Mouse (Mus musculus) G1E (cell line): Measurements from ENCODE around the gene Stard10. TPM values are rescaled to one million over a fixed set of nuclear protein-coding genes. Genes with fewer than 3 reads are reported as not detected.

Experiments
- ATAC-seq: 2 replicates; pipeline ENCODE4 v1.8.0; 2016; ENCODE audit warnings: mild to moderate bottlenecking; ENCODE audit not compliant: insufficient number of reproducible peaks, poor library complexity, low FRiP score, severe bottlenecking; ENCODE audit errors: extremely low read depth
- DNase-seq: peaks from one replicate; pipeline ENCODE4 v3.0.0; 2012; ENCODE audit warnings: low spot score
- H3K27me3 ChIP-seq: 2 replicates; pipeline ENCODE4 v1.6.1; 2012; ENCODE audit warnings: mild to moderate bottlenecking, low read length, inconsistent platforms; ENCODE audit not compliant: insufficient read depth
- H3K36me3 ChIP-seq: replicated peaks from 2 replicates; pipeline ENCODE3; 2012; ENCODE audit warnings: mild to moderate bottlenecking, inconsistent platforms
- H3K4me1 ChIP-seq: 2 replicates; pipeline ENCODE4 v1.6.1; 2012; ENCODE audit warnings: low read depth, low read length, inconsistent platforms, mixed read lengths; ENCODE audit not compliant: insufficient read depth
- H3K4me3 ChIP-seq: 2 replicates; pipeline ENCODE4 v1.5.1; 2012; ENCODE audit warnings: low read depth, mild to moderate bottlenecking, inconsistent platforms, low read length, moderate library complexity, mixed read lengths
- H3K9me3 ChIP-seq: replicated peaks from 2 replicates; pipeline ENCODE4 v1.6.1; 2012; ENCODE audit warnings: inconsistent platforms
- CTCF ChIP-seq: IDR thresholded peaks from 2 replicates; pipeline ENCODE4 v1.5.1; 2012; ENCODE audit warnings: low read depth, low read length, inconsistent platforms, mixed read lengths
- GATA1 ChIP-seq: IDR thresholded peaks from 2 replicates; pipeline ENCODE4 v1.6.1; 2012; ENCODE audit warnings: borderline replicate concordance, low read length, inconsistent platforms, mixed read lengths
- GATA2 ChIP-seq: IDR thresholded peaks from 2 replicates; pipeline ENCODE4 v1.6.1; 2012; ENCODE audit warnings: low read depth, low read length, inconsistent platforms, borderline replicate concordance
- POLR2AphosphoS5 ChIP-seq: IDR thresholded peaks from 2 replicates; pipeline ENCODE4 v1.6.1; 2012; ENCODE audit warnings: low read depth, low read length, inconsistent platforms; ENCODE audit not compliant: insufficient replicate concordance
- TAL1 ChIP-seq: conservative IDR thresholded peaks from 2 replicates; pipeline ENCODE4 v1.6.1; 2012; ENCODE audit warnings: low read depth, low read length, inconsistent platforms, mixed read lengths
- polyA plus RNA-seq: library from polyadenylated mRNA; stranded (reverse); fragments of >175 nt; gene quantifications from 2 replicates; pipeline ENCODE4 v1.2.3, GENCODE M21; 2012
- total RNA-seq, 2 experiments: library from RNA; stranded (forward) in 1 of 2; stranded (reverse) in 1 of 2; fragments of 200-1000 nt in 1 of 2; fragments of >200 nt in 1 of 2; fragmentation: Nextera tagmentation in 1 of 2; gene quantifications; 2 replicates each; pipeline ENCODE4 v1.2.3; 2014 to 2017

The Stard10 gene
- total and polyA plus RNA-seq, 3 experiments: 0.05 TPM; not detected in 2

DNA sequence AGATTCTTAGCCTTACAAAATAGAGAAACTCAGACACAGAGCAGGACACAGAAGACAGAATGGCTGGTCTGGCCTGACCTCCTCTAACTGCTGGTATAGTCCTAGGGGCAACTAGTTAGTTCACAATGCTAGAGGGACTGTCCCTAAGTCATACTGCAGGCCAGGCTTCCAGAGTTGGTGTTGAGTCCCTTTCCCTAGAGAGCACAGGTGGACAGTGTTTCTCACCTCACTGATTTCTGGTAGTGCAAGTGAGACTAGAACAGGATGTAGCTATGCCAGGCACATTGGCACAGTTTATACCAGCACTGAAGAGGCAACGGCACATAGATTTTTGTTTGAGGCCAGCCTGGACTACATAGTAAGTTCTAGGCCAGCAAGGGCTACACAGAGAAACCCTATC is 24.2 kb upstream of the Stard10 start:
- no peaks in the 10 kb centered on the region for H3K9me3 ChIP-seq
- H3K27me3 ChIP-seq: peaks cover 4% of the 10 kb centered on the region; the same call in 1 of the 2 replicates
- no peak for TF ChIP-seq TAL1
- no peak for TF ChIP-seq GATA2
- TF ChIP-seq POLR2AphosphoS5: no peak
- no peak for TF ChIP-seq GATA1
- TF ChIP-seq CTCF: no peak
- no peak overlapping the region for H3K4me3 ChIP-seq
- ATAC-seq (no peak), DNase-seq (no peak)
- peaks cover 16% of the 10 kb centered on the region for H3K36me3 ChIP-seq
- H3K4me1 ChIP-seq: no peaks in the 10 kb centered on the region

DNA sequence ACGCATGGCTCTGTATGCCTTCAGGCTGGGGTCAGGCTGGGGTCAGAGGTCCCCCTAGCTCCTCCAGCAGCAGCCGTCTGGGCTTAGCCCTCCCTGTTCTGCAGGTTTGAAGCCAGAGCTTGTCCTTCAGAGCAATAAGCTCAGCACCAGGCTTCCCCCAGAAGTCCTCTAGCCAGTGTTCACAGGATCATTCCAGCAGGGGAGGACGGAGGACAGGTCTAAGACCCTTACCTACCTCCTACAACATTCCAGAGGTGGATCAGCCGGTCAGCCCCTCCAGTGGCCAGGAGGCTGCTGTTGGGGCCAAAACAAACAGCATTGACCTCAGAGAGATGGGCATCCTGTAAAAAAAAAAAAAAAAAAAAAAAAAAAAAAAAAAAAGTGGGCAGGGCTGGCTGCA is 23.7 kb upstream of the Stard10 start:
- ATAC-seq: no peak
- H3K9me3 ChIP-seq: no peaks in the 10 kb centered on the region
- no peak for TF ChIP-seq POLR2AphosphoS5
- no peak for TF ChIP-seq GATA2
- no peak for TF ChIP-seq GATA1
- TF ChIP-seq CTCF: no peak
- TF ChIP-seq TAL1: no peak
- H3K27me3 ChIP-seq: peaks cover 9% of the 10 kb centered on the region; the same call in 1 of the 2 replicates
- H3K36me3 ChIP-seq: peaks cover 16% of the 10 kb centered on the region
- DNase-seq: no peak
- no peaks in the 10 kb centered on the region for H3K4me1 ChIP-seq
- H3K4me3 ChIP-seq: no peak overlapping the region

DNA sequence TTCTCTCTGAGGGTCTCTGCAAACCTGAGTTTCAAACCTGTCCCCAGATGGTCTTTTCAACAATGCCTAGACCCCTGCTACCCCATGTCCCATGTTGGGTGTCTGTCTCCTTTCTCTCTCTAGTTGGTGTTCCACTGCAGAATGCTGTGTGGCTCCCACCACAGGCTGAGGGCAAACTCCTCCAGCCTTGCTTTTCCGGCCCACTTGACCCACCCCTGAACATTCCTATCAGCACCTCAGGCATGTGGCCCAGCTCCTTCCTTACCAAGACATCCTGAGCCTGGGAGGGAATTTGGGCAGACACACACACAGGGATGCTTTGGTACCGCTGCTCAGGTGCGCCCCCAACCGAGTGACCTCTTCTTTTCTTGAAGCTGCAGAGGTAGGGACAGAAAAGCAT is 23.3 kb upstream of the Stard10 start:
- no peaks in the 10 kb centered on the region for H3K4me1 ChIP-seq
- H3K36me3 ChIP-seq: peaks cover 16% of the 10 kb centered on the region
- H3K27me3 ChIP-seq: peaks cover 9% of the 10 kb centered on the region; the same call in 1 of the 2 replicates
- TF ChIP-seq GATA1 (no peak), POLR2AphosphoS5 (no peak), TAL1 (no peak)
- H3K4me3 ChIP-seq: no peak overlapping the region
- DNase-seq (no peak), ATAC-seq (no peak)
- no peaks in the 10 kb centered on the region for H3K9me3 ChIP-seq

DNA sequence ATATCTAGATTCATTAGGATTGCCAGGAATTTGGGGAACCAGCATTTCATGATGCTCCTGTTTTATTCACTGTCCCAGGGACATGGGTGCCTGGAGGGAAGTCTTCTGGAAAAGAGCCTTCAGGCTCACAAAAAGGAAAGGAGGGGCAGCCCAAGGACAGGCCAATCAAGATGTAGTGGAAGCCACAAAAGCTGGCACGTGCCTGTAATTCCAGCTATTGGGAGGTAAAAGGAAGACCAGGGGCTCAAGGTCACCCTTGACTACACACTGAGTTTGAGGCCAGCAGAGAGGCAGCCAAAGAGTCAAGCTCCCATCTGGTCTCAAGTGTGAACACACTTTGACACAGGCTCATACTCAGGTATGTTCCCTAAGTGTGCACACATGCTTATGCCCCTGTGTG is 21.4 kb upstream of the Stard10 start:
- Histone ChIP-seq H3K4me1 (peaks cover 5% of the 10 kb centered on the region; the same call in 1 of the 2 replicates), H3K9me3 (no peaks in the 10 kb centered on the region), H3K27me3 (peaks cover 25% of the 10 kb centered on the region), H3K36me3 (peaks cover 8% of the 10 kb centered on the region), H3K4me3 (no peak overlapping the region)
- ATAC-seq: no peak
- TF ChIP-seq TAL1 (no peak), GATA2 (no peak), POLR2AphosphoS5 (no peak), CTCF (no peak), GATA1 (no peak)
- DNase-seq: no peak

DNA sequence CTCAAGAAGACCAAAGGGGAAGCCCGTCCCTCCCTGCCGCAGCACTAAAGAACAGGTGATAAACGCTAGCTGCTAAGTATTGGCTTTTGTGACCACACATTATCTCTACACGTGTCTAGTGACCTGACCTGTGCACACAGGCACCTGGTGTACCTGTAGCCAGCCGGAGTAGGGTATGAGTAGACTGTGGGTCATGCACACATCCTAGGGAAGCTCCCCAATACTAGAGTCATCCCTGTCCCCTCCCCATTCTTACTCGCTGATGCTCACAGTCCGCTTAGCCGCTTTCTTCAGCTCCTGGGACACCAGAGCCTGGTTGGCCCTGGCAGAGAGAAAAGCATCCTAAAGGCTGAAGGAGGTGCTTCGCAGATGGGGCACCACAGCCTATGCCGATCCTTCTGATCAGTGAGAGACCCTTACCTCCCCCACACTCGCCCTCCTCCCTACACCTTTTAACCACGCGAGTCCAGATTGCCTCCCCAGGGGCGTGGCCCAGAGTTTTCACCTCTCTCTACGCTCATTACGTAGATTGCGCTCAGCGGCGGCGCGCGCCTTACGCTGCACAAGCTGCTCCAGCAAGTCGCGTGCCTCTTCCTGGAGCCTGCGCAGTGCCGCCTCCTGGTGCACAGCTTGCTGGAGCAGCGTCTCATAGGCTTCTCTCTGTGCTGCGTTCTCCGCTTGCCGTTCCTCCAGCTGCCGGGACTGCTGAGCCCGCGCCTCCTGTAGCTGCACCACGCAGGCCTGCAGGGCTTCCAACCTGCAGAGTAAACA is 20.4 kb upstream of the Stard10 start:
- TF ChIP-seq TAL1 (no peak), POLR2AphosphoS5 (no peak), GATA2 (no peak), GATA1 (no peak), CTCF (no peak)
- Histone ChIP-seq H3K36me3 (peaks cover 8% of the 10 kb centered on the region), H3K27me3 (peaks cover 32% of the 10 kb centered on the region), H3K9me3 (no peaks in the 10 kb centered on the region), H3K4me1 (peaks cover 14% of the 10 kb centered on the region), H3K4me3 (no peak overlapping the region)
- DNase-seq (no peak), ATAC-seq (no peak)

DNA sequence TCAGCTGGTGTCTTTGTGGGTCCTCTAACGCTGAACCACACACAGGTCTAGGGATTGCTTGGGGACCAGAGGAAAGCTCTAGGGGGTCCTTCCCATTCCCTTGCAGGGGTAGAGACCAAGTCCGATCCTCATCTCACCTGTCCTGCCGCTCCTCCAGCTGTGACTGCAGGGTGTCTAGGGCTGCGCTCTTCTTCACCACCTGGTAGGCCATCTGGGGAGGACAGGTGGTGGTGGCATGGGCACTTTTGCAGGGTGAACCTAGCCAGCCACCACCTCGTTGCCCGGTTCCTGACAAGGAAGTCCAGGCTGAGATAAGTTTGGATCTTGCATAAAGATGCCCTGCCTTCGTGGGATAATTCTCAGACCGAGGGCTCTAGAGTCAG is 19.9 kb upstream of the Stard10 start:
- no peaks in the 10 kb centered on the region for H3K9me3 ChIP-seq
- H3K36me3 ChIP-seq: peaks cover 8% of the 10 kb centered on the region
- H3K27me3 ChIP-seq: peaks cover 36% of the 10 kb centered on the region
- TF ChIP-seq GATA2 (no peak), GATA1 (no peak), TAL1 (no peak), POLR2AphosphoS5 (no peak), CTCF (no peak)
- H3K4me1 ChIP-seq: peaks cover 18% of the 10 kb centered on the region
- DNase-seq (no peak), ATAC-seq (no peak)
- no peak overlapping the region for H3K4me3 ChIP-seq
